Mouse (Mus musculus): ENCODE results near the gene Tulp1. TPM values are rescaled to one million over a fixed set of nuclear protein-coding genes. Genes with fewer than 3 reads are reported as not detected.
"Not testable (repeated sequence)": the region's sequence is repeated elsewhere in the genome, so short reads cannot be mapped to it uniquely, and the experiment has no call there.

The Tulp1 gene
- total and polyA plus RNA-seq, 3 experiments = not detected

DNA sequence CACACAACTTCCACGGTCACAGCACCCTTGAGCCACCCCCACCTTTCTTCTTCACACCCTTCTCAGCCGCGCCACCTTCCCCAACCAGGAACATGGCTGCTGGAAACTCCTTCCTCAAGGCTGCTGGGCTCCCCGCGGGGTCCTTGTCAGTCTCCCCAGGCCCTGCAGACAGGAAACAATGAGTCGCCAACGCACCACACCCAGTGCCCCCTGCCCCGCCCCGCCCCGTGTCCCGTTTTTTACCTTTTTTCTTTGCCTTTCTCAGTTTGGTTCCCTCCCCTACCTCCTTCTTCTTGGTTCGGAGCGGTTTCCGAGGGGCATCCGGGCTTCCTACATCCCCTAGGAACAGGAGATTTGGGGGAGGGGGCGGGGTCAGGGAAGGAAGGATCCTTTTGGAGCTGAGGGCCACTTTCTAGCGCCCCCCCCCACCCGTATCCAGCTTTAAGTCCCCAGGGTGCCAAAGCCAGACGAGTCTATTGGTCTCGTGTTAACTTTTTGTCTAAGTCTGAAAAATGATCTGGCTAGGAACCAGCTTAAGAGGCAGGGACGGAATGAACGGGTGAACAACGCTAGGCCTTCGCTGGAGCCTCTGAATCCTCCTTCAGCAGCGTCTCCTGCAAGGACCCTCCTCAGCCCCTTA, 2.2 kb downstream of the Tulp1 start:
- intact Hi-C loops (cut with DNase I) = no loop called here
- Histone ChIP-seq H3K4me3 (no peak overlapping the region; the same call in 1 of the 2 replicates), H3K27me3 (ENCODE audit: control insufficient read depth, insufficient read depth, low read length) (peaks cover 8% of the 10 kb centered on the region)

GRCm38 (mm10) chr17:28361921-28362652, 2.9 kb downstream of the Tulp1 start:
- DNase-seq = no peak
- Histone ChIP-seq H3K27me3 (ENCODE audit: control insufficient read depth, insufficient read depth, low read length) (peaks cover 8% of the 10 kb centered on the region), H3K27ac (no peak overlapping the region), H3K4me1 (ENCODE audit: control insufficient read depth, insufficient read depth, low read length) (no peaks in the 10 kb centered on the region), H3K79me2 (replicated peaks; ENCODE audit: control insufficient read depth, insufficient read depth, low read length) (no peaks in the 10 kb centered on the region), H3K9ac (ENCODE audit: low read depth, low read length) (no peak overlapping the region), H3K36me3 (ENCODE audit: control insufficient read depth, insufficient read depth, low read length) (no peaks in the 10 kb centered on the region), H3K4me3 (no peak overlapping the region)
- no peak for TF ChIP-seq POLR2A (IDR thresholded peaks at IDR 0.05; ENCODE audit: insufficient read depth, low read depth, low read length)
- intact Hi-C loops (cut with DNase I) = no loop called here
- WGBS = 47% methylated on average over 11 of the region's 11 CpGs

More for the DNA sequence above, 2.2 kb downstream of the Tulp1 start:
- Histone ChIP-seq H3K9ac (ENCODE audit: low read depth, low read length) (no peak overlapping the region; the same call in 1 of the 2 replicates), H3K27ac (no peak overlapping the region), H3K36me3 (ENCODE audit: control insufficient read depth, insufficient read depth, low read length) (no peaks in the 10 kb centered on the region), H3K4me1 (ENCODE audit: control insufficient read depth, insufficient read depth, low read length) (no peaks in the 10 kb centered on the region), H3K79me2 (replicated peaks; ENCODE audit: control insufficient read depth, insufficient read depth, low read length) (no peaks in the 10 kb centered on the region)
- no peak for DNase-seq
- TF ChIP-seq CTCF (IDR thresholded peaks at IDR 0.05) (no peak), EP300 (IDR thresholded peaks at IDR 0.05; ENCODE audit: insufficient read depth, low read depth, low read length) (no peak), POLR2A (IDR thresholded peaks at IDR 0.05; ENCODE audit: insufficient read depth, low read depth, low read length) (no peak)
- WGBS = 7% methylated on average over 25 of the region's 25 CpGs

GRCm38 (mm10) chr17:28360531-28361277, 4.3 kb downstream of the Tulp1 start:
- 81% methylated on average over 9 of the region's 9 CpGs for WGBS
- TF ChIP-seq EP300 (IDR thresholded peaks at IDR 0.05; ENCODE audit: insufficient read depth, low read depth, low read length) (no peak), POLR2A (IDR thresholded peaks at IDR 0.05; ENCODE audit: insufficient read depth, low read depth, low read length) (no peak), CTCF (IDR thresholded peaks at IDR 0.05) (no peak)
- Histone ChIP-seq H3K79me2 (replicated peaks; ENCODE audit: control insufficient read depth, insufficient read depth, low read length) (no peaks in the 10 kb centered on the region), H3K4me3 (no peak overlapping the region), H3K27me3 (ENCODE audit: control insufficient read depth, insufficient read depth, low read length) (peaks cover 8% of the 10 kb centered on the region), H3K4me1 (ENCODE audit: control insufficient read depth, insufficient read depth, low read length) (no peaks in the 10 kb centered on the region), H3K27ac (no peak overlapping the region), H3K36me3 (ENCODE audit: control insufficient read depth, insufficient read depth, low read length) (no peaks in the 10 kb centered on the region), H3K9ac (ENCODE audit: low read depth, low read length) (no peak overlapping the region)
- intact Hi-C loops (cut with DNase I) = no loop called here
- no peak for DNase-seq

DNA sequence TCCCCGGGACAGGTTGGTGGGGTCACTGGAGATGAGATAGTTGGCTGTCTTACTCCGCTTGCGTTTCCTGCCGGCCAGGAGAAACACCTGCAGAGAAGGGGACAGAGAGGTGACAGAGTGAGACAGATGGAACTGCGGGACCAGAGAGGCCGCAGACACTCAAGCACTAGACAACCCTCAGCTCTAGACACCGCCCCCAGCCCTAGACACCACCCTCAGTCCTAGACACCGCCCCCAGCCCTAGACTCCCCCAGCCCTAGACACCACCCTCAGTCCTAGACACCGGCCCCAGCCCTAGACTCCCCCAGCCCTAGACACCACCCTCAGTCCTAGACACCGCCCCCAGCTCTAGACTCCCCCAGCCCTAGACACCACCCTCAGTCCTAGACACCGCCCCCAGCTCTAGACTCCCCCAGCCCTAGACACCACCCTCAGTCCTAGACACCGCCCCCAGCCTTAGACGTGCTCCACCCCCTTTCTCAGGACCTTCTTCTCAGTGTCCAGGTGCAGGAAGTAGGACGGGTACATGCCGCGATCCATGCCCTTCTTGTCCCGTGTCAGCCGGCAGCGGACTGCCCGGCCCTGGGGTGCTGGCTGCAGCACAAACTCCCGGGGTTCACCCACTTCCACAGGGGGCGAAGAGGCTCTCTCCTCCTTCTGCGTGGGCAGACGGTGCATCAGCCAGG, 6.3 kb downstream of the Tulp1 start:
- H3K79me2 ChIP-seq (replicated peaks; ENCODE audit: control insufficient read depth, insufficient read depth, low read length); H3K27me3 ChIP-seq (ENCODE audit: control insufficient read depth, insufficient read depth, low read length); H3K9ac ChIP-seq (ENCODE audit: low read depth, low read length); DNase-seq; H3K4me3 ChIP-seq; H3K4me1 ChIP-seq (ENCODE audit: control insufficient read depth, insufficient read depth, low read length); H3K36me3 ChIP-seq (ENCODE audit: control insufficient read depth, insufficient read depth, low read length); H3K27ac ChIP-seq; intact Hi-C loops (cut with DNase I): not testable (repeated sequence)
- WGBS = 24% methylated on average over 24 of the region's 24 CpGs

- WGBS = 67% methylated on average over 12 of the region's 12 CpGs
- TF ChIP-seq EP300 (IDR thresholded peaks at IDR 0.05; ENCODE audit: insufficient read depth, low read depth, low read length) = no peak
- no peak for TF ChIP-seq CTCF (IDR thresholded peaks at IDR 0.05)
- no peak for TF ChIP-seq POLR2A (IDR thresholded peaks at IDR 0.05; ENCODE audit: insufficient read depth, low read depth, low read length)
- DNase-seq = peak in 1 of 2 experiments; percentile 41
- Histone ChIP-seq H3K36me3 (ENCODE audit: control insufficient read depth, insufficient read depth, low read length) (no peaks in the 10 kb centered on the region), H3K4me3 (no peak overlapping the region), H3K79me2 (replicated peaks; ENCODE audit: control insufficient read depth, insufficient read depth, low read length) (no peaks in the 10 kb centered on the region), H3K9ac (ENCODE audit: low read depth, low read length) (no peak overlapping the region), H3K27ac (no peak overlapping the region), H3K27me3 (ENCODE audit: control insufficient read depth, insufficient read depth, low read length) (peaks cover 3% of the 10 kb centered on the region), H3K4me1 (ENCODE audit: control insufficient read depth, insufficient read depth, low read length) (no peaks in the 10 kb centered on the region)
- intact Hi-C loops (cut with DNase I) = no loop called here
Observed at GRCm38 (mm10) chr17:28355871-28356270, 9.2 kb downstream of the Tulp1 start.

All from heart, adult 2 months (tissue).